Mouse (Mus musculus) forebrain, embryonic 12.5 days (tissue): ENCODE results near the gene Amer1. TPM values are rescaled to one million over a fixed set of nuclear protein-coding genes. Genes with fewer than 3 reads are reported as not detected.

Experiments
- ATAC-seq: fragments of 200-750 bp; cut with Nextera tagmentation; 2 replicates; pipeline ENCODE4 v1.8.0; 2017; ENCODE audit warnings: moderate TSS enrichment; ENCODE audit not compliant: low FRiP score
- H3K27ac ChIP-seq: fragments of 300-500 bp; sonication (generic); 2 replicates; pipeline ENCODE4 v1.5.1; 2016; ENCODE audit warnings: mild to moderate bottlenecking
- H3K27me3 ChIP-seq: fragments of 300-500 bp; sonication (generic); 2 replicates; pipeline ENCODE4 v1.6.1; 2016; ENCODE audit warnings: mild to moderate bottlenecking
- H3K36me3 ChIP-seq: fragments of 300-500 bp; sonication (generic); replicated peaks from 2 replicates; pipeline ENCODE4 v1.6.1; 2016; ENCODE audit warnings: mild to moderate bottlenecking
- H3K4me1 ChIP-seq: fragments of 300-500 bp; sonication (generic); 2 replicates; pipeline ENCODE4 v1.6.1; 2016
- H3K4me2 ChIP-seq: fragments of 300-500 bp; sonication (generic); 2 replicates; pipeline ENCODE4 v1.6.1; 2016; ENCODE audit warnings: mild to moderate bottlenecking, moderate library complexity
- H3K4me3 ChIP-seq: fragments of 300-500 bp; sonication (generic); replicated peaks from 2 replicates; pipeline ENCODE4 v1.5.1; 2016; ENCODE audit warnings: mild to moderate bottlenecking
- H3K9ac ChIP-seq: fragments of 300-500 bp; sonication (generic); 2 replicates; pipeline ENCODE4 v1.6.1; 2016; ENCODE audit warnings: mild to moderate bottlenecking
- H3K9me3 ChIP-seq: fragments of 300-500 bp; sonication (generic); 2 replicates; pipeline ENCODE4 v1.6.1; 2016
- WGBS: fragments of 180-500 bp; shearing (Covaris S2); methylation state at CpG from one replicate; pipeline ENCODE4 v1.1.7; 2016; 5-methylcytosine and 5-hydroxymethylcytosine counted together
- polyA plus RNA-seq: library from polyadenylated mRNA; unstranded; fragments of >200 nt; fragmentation: Nextera tagmentation; extraction: Ambion mirVana; gene quantifications from 2 replicates; pipeline ENCODE4 v1.2.1, GENCODE M21; 2016

Gene Amer1
- 11.0 and 11.7 TPM in 2 replicates for polyA plus RNA-seq

DNA sequence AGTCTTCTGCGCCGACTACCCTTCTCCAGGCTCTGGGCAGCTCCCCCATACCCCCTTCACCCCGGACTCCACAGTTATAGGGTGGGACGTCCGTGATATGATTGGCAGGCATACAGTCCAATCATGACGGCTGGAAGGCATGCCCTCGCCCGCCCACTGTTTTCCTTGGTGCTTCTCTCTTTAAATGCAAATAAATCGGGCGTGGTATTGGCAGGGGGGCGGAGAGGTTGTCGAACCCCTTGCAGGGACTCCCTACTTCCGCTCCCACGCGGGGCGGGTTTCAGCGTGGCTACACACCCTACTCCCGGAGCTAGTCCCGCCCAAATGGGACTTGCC is at the start of gene Amer1:
Amer1 (minus strand) TSS at position 97 of the 336 bp plus-strand sequence.
- Histone ChIP-seq H3K4me3 (peak within 1 kb of the TSS; percentile 56), H3K4me2 (peak within 1 kb of the TSS; percentile 58), H3K27me3 (no peaks in the 10 kb centered on the region), H3K4me1 (peaks cover 15% of the 10 kb centered on the region), H3K36me3 (no peaks in the 10 kb centered on the region), H3K9ac (peak within 1 kb of the TSS; percentile 62), H3K27ac (peak within 1 kb of the TSS; percentile 75), H3K9me3 (no peaks in the 10 kb centered on the region)
- ATAC-seq, result peak; percentile 98
- WGBS, result 13% methylated on average over 19 of the region's 19 CpGs

GRCm38 (mm10) chrX:95457166-95457565 is 12.5 kb upstream of the Amer1 start:
- ATAC-seq, result no peak
- no peak overlapping the region for H3K4me2 ChIP-seq
- WGBS, result 64% methylated on average over 3 of the region's 3 CpGs

GRCm38 (mm10) chrX:95445866-95446265 is 1.2 kb upstream of the Amer1 start:
- H3K9ac ChIP-seq, result no peak overlapping the region
- no peak overlapping the region for H3K27ac ChIP-seq
- ATAC-seq, result no peak
- peaks cover 15% of the 10 kb centered on the region for H3K4me1 ChIP-seq
- H3K9me3 ChIP-seq, result no peaks in the 10 kb centered on the region
- no peak overlapping the region for H3K4me3 ChIP-seq
- no peaks in the 10 kb centered on the region for H3K27me3 ChIP-seq
- no peaks in the 10 kb centered on the region for H3K36me3 ChIP-seq
- WGBS, result 61% methylated on average over 2 of the region's 2 CpGs
- no peak overlapping the region for H3K4me2 ChIP-seq

More at GRCm38 (mm10) chrX:95457166-95457565, 12.5 kb upstream of the Amer1 start:
- no peak overlapping the region for H3K9ac ChIP-seq
- H3K27me3 ChIP-seq, result no peaks in the 10 kb centered on the region
- H3K4me3 ChIP-seq, result no peak overlapping the region
- H3K36me3 ChIP-seq, result no peaks in the 10 kb centered on the region
- no peak overlapping the region for H3K27ac ChIP-seq
- H3K9me3 ChIP-seq, result no peaks in the 10 kb centered on the region
- H3K4me1 ChIP-seq, result no peaks in the 10 kb centered on the region

DNA sequence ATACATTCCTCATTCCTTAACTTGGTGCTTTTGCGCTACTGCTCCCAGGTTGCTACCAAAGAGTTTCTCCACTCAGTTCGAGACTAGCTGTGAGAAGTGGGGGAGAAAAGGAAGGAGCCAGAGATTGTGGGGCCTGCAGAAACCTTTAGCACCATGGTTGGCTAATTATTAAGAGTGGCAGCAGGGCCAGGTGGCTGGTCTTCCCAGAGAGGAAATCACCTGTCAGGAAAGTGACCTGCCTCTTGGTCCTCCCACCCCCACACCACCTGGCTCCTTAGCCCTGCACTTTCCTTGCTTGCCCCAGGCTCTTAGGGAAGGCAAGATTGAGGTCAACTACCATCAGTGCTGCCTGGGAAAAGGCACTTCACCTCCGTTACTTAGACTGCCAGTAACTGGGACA is 469 bp upstream of the Amer1 start:
- Histone ChIP-seq H3K4me2 (peak overlapping the region; percentile 58), H3K27me3 (no peaks in the 10 kb centered on the region), H3K27ac (no peak overlapping the region), H3K4me1 (peaks cover 15% of the 10 kb centered on the region), H3K4me3 (peak overlapping the region; percentile 56), H3K9me3 (no peaks in the 10 kb centered on the region), H3K9ac (no peak overlapping the region), H3K36me3 (no peaks in the 10 kb centered on the region)
- no peak; the same call in 1 of the 2 replicates for ATAC-seq
- 43% methylated on average over 3 of the region's 3 CpGs for WGBS

DNA sequence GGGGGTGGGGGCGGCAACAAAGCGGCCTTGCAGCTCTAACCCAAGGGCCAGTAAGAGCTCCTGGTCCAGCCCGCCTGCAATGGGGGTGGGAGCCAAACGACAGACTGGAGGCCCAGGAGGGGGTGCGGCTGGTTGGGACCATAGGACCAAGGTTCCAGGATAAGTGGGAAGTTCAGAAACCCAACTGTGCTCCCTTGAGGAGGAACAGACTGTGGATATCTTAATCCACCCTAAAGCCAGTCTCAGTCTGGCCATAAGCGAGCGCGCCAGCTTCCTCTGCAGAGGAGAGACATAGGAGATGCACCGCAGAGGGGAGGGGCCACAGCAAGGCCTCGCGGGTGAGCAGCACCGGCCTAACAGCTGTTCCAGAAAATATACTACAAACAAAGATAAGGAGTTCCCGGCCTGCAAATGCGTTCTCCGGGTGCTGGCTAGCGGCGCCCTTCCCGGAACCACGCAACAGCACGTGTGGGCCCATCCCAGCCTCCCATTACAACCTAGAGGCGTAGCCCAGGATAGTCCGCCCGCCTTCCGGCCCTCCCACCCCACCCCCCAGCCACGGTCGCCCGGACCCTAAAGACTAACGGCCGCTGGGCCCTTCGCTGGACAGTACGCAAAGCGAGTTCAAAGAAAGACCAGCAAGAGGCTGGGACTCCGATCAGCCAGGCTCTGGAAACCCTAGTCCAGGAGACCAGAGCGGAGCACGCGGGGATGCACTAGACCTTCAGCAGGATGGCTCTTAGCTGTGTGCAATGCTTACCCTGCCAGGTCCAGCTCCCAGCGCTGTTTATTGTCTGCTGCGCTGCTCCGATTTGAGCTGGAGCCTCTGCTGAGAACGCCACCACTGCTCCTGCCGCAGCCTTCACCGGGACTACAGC is 535 bp downstream of the Amer1 start:
- peak overlapping the region; percentile 58 for H3K4me2 ChIP-seq
- no peaks in the 10 kb centered on the region for H3K27me3 ChIP-seq
- H3K9ac ChIP-seq, result peak overlapping the region; percentile 62
- no peaks in the 10 kb centered on the region for H3K9me3 ChIP-seq
- H3K4me1 ChIP-seq, result peaks cover 15% of the 10 kb centered on the region
- peak overlapping the region; percentile 56 for H3K4me3 ChIP-seq
- peak; percentile 81 for ATAC-seq
- 19% methylated on average over 39 of the region's 42 CpGs for WGBS
- no peaks in the 10 kb centered on the region for H3K36me3 ChIP-seq
- H3K27ac ChIP-seq, result peak overlapping the region; percentile 75

- H3K36me3 ChIP-seq, result no peaks in the 10 kb centered on the region
- H3K9ac ChIP-seq, result peak overlapping the region; percentile 62
- peak overlapping the region; percentile 56 for H3K4me3 ChIP-seq
- 29% methylated on average over 12 of the region's 12 CpGs for WGBS
- no peaks in the 10 kb centered on the region for H3K9me3 ChIP-seq
- peak overlapping the region; percentile 75 for H3K27ac ChIP-seq
- peak overlapping the region; percentile 58 for H3K4me2 ChIP-seq
- peaks cover 15% of the 10 kb centered on the region for H3K4me1 ChIP-seq
- 0 out of 2 replicates have a peak, but pooled peaks have one; percentile 12 for ATAC-seq
- no peaks in the 10 kb centered on the region for H3K27me3 ChIP-seq
Observed at GRCm38 (mm10) chrX:95443390-95443789, 1.3 kb downstream of the Amer1 start.

- H3K9ac ChIP-seq, result no peak overlapping the region
- ATAC-seq, result no peak
- no peak overlapping the region for H3K27ac ChIP-seq
- no peak overlapping the region for H3K4me3 ChIP-seq
- no peak overlapping the region for H3K4me2 ChIP-seq
- WGBS, result 52% methylated on average over 1 of the region's 1 CpGs
- no peaks in the 10 kb centered on the region for H3K27me3 ChIP-seq
- H3K4me1 ChIP-seq, result peaks cover 15% of the 10 kb centered on the region
- H3K9me3 ChIP-seq, result no peaks in the 10 kb centered on the region
- H3K36me3 ChIP-seq, result no peaks in the 10 kb centered on the region
Observed at GRCm38 (mm10) chrX:95442261-95442660, 2.4 kb downstream of the Amer1 start.

- Histone ChIP-seq H3K27ac (no peak overlapping the region), H3K4me3 (no peak overlapping the region), H3K9ac (no peak overlapping the region), H3K36me3 (no peaks in the 10 kb centered on the region), H3K4me1 (peaks cover 15% of the 10 kb centered on the region), H3K27me3 (no peaks in the 10 kb centered on the region), H3K4me2 (no peak overlapping the region), H3K9me3 (no peaks in the 10 kb centered on the region)
- ATAC-seq, result no peak
Observed at GRCm38 (mm10) chrX:95441290-95441689, 3.4 kb downstream of the Amer1 start.

DNA sequence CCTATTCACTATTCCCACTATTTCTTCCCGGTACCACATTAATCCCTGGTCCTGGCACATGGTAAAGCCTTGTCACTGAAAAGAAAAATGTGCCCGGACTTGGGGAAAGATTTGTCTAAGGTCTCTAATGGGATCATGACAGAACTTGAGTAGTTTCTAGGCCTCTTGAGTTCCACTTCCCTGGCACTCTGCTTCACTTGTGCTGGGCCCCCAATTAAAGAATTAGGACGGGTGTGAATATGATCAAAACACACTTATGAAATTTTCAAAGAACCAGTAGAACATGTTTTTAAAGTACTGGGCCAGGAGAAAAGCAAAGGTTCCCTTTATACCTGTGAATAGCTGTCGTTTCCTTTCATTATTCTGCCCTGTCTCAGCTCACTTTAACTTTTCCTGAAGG is 6.2 kb downstream of the Amer1 start:
- H3K9me3 ChIP-seq, result no peaks in the 10 kb centered on the region
- ATAC-seq, result no peak
- H3K4me2 ChIP-seq, result no peak overlapping the region
- H3K27me3 ChIP-seq, result no peaks in the 10 kb centered on the region
- peaks cover 15% of the 10 kb centered on the region for H3K4me1 ChIP-seq
- no peak overlapping the region for H3K27ac ChIP-seq
- WGBS, result 81% methylated on average over 4 of the region's 4 CpGs
- H3K4me3 ChIP-seq, result no peak overlapping the region
- no peaks in the 10 kb centered on the region for H3K36me3 ChIP-seq
- H3K9ac ChIP-seq, result no peak overlapping the region

- H3K4me3 ChIP-seq, result no peak overlapping the region
- no peak for ATAC-seq
- WGBS, result 83% methylated on average over 1 of the region's 1 CpGs
- no peaks in the 10 kb centered on the region for H3K9me3 ChIP-seq
- H3K4me2 ChIP-seq, result no peak overlapping the region
- no peaks in the 10 kb centered on the region for H3K27me3 ChIP-seq
- H3K9ac ChIP-seq, result no peak overlapping the region
- H3K36me3 ChIP-seq, result no peaks in the 10 kb centered on the region
- no peak overlapping the region for H3K27ac ChIP-seq
- H3K4me1 ChIP-seq, result peaks cover 13% of the 10 kb centered on the region
Observed at GRCm38 (mm10) chrX:95437236-95437635, 7.4 kb downstream of the Amer1 start.

- Histone ChIP-seq H3K4me1 (no peaks in the 10 kb centered on the region), H3K4me3 (no peak overlapping the region), H3K27me3 (no peaks in the 10 kb centered on the region), H3K9ac (no peak overlapping the region), H3K4me2 (no peak overlapping the region), H3K27ac (no peak overlapping the region), H3K9me3 (no peaks in the 10 kb centered on the region), H3K36me3 (no peaks in the 10 kb centered on the region)
- ATAC-seq, result no peak
Observed at GRCm38 (mm10) chrX:95373101-95373500, 71.6 kb downstream of the Amer1 start.
